Mouse (Mus musculus): ENCODE measurements at regions not wholly inside any gene's neighbourhood (a gene's known extent, or its start where the extent isn't known, plus 50 kb on each side); places are given as distances from the start of the nearest gene placed in this dataset.

GRCm38 (mm10) chr1:128837361-128837760 is 245.3 kb upstream of the Cxcr4 start:
- TF ChIP-seq POLR2A (IDR thresholded peaks at IDR 0.05; ENCODE audit: control insufficient read depth, low read depth, low read length): no peak
- no peak for TF ChIP-seq CTCF (IDR thresholded peaks at IDR 0.05; ENCODE audit: control insufficient read depth, insufficient read depth, insufficient replicate concordance, low read depth, low read length)
